Mouse (Mus musculus): ENCODE data around the gene Npm1. TPM values are rescaled to one million over a fixed set of nuclear protein-coding genes. Genes with fewer than 3 reads are reported as not detected.

The Npm1 gene
- polyA plus RNA-seq, 1 experiment from 2014 or later = 392 TPM

DNA sequence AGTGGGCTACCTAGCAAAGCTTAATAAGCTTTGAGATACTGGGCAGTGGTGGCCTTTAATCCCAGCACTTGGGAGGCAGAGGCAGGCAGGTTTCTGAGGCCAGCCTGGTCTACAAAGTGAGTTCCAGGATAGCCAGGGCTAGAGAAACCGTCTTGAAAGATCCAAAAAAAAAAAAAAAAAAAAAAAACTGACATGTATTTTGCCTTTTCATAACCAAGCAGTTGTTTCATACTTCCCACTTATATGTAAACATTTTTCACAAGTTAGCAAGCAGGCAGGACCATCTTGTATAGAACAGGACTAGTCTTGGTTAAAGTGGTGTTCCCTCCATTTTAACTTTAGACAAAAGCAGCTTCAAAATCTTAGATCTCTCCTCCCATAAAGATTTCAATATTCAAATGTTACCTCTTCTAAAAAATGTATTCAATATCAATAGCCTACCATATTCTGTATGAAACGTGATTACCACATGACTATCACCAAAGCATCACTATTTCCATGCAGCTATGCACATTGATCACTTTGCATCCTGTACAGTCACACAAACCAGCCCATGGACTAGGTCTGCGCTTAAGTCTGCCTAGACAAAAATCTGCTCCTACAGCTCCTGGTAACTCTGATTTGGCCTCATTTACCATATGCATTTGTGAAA lies 11.8 kb downstream of the Npm1 start:
- Histone ChIP-seq H3K9ac (no peak overlapping the region), H3K4me1 (replicated peaks) (peaks cover 21% of the 10 kb centered on the region), H3K4me3 (no peak overlapping the region), H3K4me2 (no peak overlapping the region), H3K36me3 (peaks cover 57% of the 10 kb centered on the region), H3K27ac (no peak overlapping the region), H3K9me3 (replicated peaks) (no peaks in the 10 kb centered on the region), H3K27me3 (peaks cover 7% of the 10 kb centered on the region)
- no peak for ATAC-seq (replicated peaks; ENCODE audit: insufficient number of reproducible peaks, insufficient read depth, low FRiP score, low read depth)
- 75% methylated on average over 3 of the region's 3 CpGs for WGBS

DNA sequence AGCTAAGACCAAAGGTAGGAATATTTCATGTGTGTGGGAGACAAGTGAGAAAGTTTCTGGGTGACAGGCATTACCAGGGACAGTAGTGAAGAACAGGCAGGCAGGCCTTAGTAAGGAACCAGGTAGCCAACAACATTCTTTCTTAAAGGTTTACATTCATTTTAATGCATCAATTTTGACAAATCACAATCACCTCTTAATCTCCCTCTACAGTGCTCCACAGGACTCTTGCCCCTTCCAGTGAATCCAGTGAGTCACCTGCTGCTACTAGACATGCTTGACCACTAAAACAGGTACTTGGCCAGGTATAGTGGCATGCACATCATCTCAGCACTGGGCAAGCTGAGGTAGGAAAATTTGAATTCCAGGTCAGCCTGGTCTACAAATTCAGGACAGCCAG lies 12.6 kb downstream of the Npm1 start:
- ATAC-seq (replicated peaks; ENCODE audit: insufficient number of reproducible peaks, insufficient read depth, low FRiP score, low read depth) = no peak
- Histone ChIP-seq H3K9me3 (replicated peaks) (no peaks in the 10 kb centered on the region), H3K4me3 (no peak overlapping the region), H3K4me2 (no peak overlapping the region), H3K4me1 (replicated peaks) (peaks cover 27% of the 10 kb centered on the region), H3K36me3 (peaks cover 53% of the 10 kb centered on the region), H3K27me3 (peaks cover 7% of the 10 kb centered on the region), H3K27ac (no peak overlapping the region), H3K9ac (no peak overlapping the region)

DNA sequence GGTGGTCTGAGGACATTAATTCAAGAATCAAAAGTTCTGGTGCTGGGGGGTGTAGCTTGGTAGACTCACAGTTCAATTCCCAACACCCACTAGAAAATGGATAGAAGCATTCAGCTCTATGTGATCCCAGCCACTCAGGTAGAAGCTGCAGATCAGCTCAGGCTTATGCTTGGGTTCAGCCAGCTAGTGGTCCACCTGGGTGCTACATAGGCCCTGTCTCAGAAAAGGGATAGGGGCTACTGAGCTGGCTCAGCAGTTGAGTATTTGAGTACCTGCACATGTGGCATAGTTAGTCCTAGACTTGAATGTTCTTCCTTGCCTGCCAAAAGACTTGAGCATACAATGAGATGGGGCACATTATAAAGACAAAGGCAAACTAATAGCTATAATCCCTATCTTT lies 13.6 kb downstream of the Npm1 start:
- no peak overlapping the region for H3K4me3 ChIP-seq
- no peak overlapping the region for H3K9ac ChIP-seq
- no peak overlapping the region for H3K27ac ChIP-seq
- peaks cover 46% of the 10 kb centered on the region for H3K36me3 ChIP-seq
- H3K9me3 ChIP-seq (replicated peaks) = no peaks in the 10 kb centered on the region
- peaks cover 14% of the 10 kb centered on the region for H3K27me3 ChIP-seq
- ATAC-seq (replicated peaks; ENCODE audit: insufficient number of reproducible peaks, insufficient read depth, low FRiP score, low read depth) = no peak
- peaks cover 36% of the 10 kb centered on the region for H3K4me1 ChIP-seq (replicated peaks)
- no peak overlapping the region for H3K4me2 ChIP-seq

DNA sequence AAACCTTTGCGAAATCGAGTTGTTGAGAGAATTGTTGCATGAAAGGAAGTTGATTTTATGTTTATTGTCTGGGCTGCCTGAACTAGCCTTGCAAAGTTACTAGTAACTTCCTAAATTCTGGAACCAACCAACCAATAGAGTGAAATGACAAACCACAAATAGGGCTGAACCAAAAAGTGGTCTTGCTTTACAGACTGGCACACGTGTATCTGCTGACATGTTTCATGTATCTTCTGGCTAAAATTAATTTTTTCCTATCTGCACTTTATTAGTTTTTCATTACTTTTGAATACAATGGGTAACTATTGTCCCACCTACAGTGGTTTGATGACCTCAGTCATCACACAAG lies 13.9 kb downstream of the Npm1 start:
- Histone ChIP-seq H3K36me3 (peaks cover 42% of the 10 kb centered on the region), H3K4me1 (replicated peaks) (peaks cover 40% of the 10 kb centered on the region), H3K4me3 (no peak overlapping the region), H3K27ac (no peak overlapping the region), H3K9me3 (replicated peaks) (no peaks in the 10 kb centered on the region), H3K9ac (no peak overlapping the region), H3K27me3 (peaks cover 18% of the 10 kb centered on the region), H3K4me2 (no peak overlapping the region)
- WGBS = 32% methylated on average over 3 of the region's 3 CpGs
- ATAC-seq (replicated peaks; ENCODE audit: insufficient number of reproducible peaks, insufficient read depth, low FRiP score, low read depth) = no peak

DNA sequence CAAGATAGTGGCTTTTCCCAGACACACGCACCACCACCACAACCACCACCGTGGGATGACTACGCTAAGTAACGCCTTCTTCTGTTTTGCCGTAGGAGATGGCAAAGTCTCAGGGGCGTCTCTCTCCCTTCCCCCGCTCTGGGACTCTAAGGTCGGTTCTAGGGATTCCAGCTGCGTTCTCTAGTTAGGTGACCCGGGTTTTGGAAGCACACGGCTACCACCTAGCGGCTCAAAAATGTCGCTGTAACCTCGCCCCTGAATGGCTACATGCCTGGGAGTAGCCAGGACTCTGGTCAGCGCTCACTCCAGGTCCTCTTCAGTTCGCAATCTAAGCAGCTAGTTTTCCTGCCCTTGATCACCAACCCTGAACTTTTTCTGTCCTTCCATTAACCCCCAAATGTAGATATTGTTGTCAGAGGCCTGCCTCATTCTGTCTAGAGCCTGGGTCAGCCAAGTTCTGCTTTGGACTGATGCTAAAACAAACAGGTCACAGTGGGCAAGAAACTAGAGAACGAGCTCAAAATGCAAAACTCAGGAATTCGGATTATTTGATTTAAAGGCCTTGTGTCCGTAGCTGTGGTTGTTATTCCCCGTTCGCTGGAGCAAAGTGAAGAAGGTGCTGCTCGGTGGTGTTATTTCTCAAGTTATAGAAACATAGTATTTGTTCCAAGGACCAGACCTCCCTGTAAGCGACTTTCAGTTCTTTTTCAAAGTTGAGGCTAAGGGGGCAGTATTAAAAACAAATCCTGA lies 14.5 kb downstream of the Npm1 start:
- H3K27me3 ChIP-seq = peaks cover 19% of the 10 kb centered on the region
- 5% methylated on average over 23 of the region's 23 CpGs for WGBS

DNA sequence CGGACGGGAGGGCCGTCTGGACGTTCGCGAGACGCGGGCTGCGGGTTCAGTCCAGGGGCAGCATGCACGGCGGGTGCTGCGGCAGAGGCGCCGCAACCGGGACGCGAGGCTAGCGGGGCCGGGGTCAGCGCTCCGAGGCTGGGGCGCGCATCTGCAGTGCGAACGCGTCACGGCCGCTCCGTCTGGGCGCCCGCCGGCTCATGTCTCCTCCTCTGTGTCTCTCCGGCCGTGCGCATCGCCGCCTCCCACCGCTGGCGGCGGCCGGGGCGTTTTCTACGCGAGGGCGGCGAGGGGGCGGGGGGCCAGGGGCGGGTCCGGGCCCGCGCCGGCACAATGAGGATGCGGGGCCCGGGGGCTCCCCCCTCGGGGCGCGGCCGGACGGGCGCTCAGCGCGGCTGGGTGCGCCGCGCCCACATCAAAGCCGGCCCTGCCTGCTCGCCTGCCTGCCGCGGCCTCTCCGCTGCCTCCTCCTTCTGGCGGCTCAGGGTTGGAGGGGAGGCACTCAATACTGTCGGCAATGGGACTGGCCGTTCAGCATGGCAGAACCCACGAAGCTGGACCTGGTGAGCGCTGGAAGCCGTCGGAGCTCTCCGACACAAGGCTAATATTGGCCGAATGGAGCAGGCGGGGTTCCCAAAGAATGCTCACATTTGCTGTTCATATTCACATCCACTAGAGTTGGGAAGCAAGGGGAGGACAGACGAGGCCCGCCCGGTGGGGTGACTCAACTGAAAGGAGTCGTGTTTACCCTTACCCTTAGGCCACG lies 15.3 kb downstream of the Npm1 start:
- ATAC-seq (replicated peaks; ENCODE audit: insufficient number of reproducible peaks, insufficient read depth, low FRiP score, low read depth) = peak; percentile 35
- under 1% methylated on average over 51 of the region's 85 CpGs for WGBS
- H3K4me1 ChIP-seq (replicated peaks) = peaks cover 53% of the 10 kb centered on the region
- H3K9me3 ChIP-seq (replicated peaks) = no peaks in the 10 kb centered on the region
- peak overlapping the region; percentile 97 for H3K27ac ChIP-seq
- H3K9ac ChIP-seq = peak overlapping the region; percentile 72
- peak overlapping the region; percentile 76 for H3K4me3 ChIP-seq
- peaks cover 30% of the 10 kb centered on the region for H3K36me3 ChIP-seq
- H3K27me3 ChIP-seq = peaks cover 19% of the 10 kb centered on the region
- H3K4me2 ChIP-seq = peak overlapping the region; percentile 98

More for the DNA sequence above, 14.5 kb downstream of the Npm1 start:
- peak; percentile 48 for ATAC-seq (replicated peaks; ENCODE audit: insufficient number of reproducible peaks, insufficient read depth, low FRiP score, low read depth)
- no peaks in the 10 kb centered on the region for H3K9me3 ChIP-seq (replicated peaks)
- H3K36me3 ChIP-seq = peaks cover 37% of the 10 kb centered on the region
- peaks cover 45% of the 10 kb centered on the region for H3K4me1 ChIP-seq (replicated peaks)
- H3K4me3 ChIP-seq = peak overlapping the region; percentile 76
- peak overlapping the region; percentile 72 for H3K9ac ChIP-seq
- peak overlapping the region; percentile 98 for H3K4me2 ChIP-seq
- peak overlapping the region; percentile 97 for H3K27ac ChIP-seq

DNA sequence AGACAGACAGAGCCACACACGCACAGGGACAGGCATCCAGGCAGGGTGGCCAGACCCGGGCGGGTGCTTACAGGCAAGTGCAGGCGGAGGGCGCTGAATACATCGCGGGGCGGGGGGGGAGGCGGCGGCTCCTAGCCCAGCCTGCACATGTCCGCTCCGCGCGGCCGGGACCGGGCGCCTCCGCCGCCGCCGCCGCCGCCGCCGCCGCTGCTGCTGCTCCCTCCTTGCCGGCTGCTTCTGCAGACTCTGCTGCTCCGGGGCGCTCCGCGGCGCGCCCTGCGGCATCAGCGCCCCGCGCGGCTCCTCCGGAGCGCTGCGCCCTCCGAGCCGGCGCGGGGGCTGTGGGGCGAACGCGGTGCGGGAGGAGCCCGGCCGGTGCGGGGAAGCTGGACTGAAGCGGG lies 15.8 kb downstream of the Npm1 start, which contains the start of gene Fgf18:
TSS of gene Fgf18 (minus strand) at position 230 of the 401 bp plus-strand sequence.
- Histone ChIP-seq H3K27ac (peak within 1 kb of the TSS; percentile 97), H3K9ac (peak within 1 kb of the TSS; percentile 72), H3K9me3 (replicated peaks) (no peaks in the 10 kb centered on the region), H3K36me3 (peaks cover 26% of the 10 kb centered on the region), H3K4me3 (peak within 1 kb of the TSS; percentile 76), H3K27me3 (peaks cover 19% of the 10 kb centered on the region), H3K4me1 (replicated peaks) (peaks cover 57% of the 10 kb centered on the region), H3K4me2 (peak within 1 kb of the TSS; percentile 98)
- ATAC-seq (replicated peaks; ENCODE audit: insufficient number of reproducible peaks, insufficient read depth, low FRiP score, low read depth) = no peak; the same call in 1 of the 2 replicates
- WGBS = 0% methylated on average over 42 of the region's 53 CpGs

DNA sequence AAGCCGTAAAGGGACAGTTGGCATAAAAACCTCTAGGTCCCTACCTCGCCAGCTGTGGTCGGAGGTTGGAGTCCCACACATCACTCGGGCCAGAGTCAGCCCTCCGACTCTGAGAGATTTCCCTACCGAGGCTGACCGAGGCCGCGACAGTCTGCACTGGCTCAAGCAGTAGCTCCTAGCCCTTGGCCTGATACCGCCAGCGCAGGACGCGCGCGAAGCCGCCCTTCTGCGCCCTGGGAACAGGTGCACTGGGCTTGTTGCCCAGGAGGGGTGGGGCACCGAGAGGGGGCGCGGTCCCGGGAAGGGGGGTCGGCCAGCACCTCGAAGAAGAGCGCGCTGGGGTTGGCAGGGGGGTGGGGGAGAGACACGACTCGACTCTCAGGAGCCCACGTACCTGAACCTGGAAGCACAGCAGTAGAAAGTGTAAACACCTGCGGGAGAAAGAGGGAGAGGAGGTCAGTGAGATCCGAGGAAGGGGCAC lies 16.3 kb downstream of the Npm1 start:
- peak overlapping the region; percentile 72 for H3K9ac ChIP-seq
- H3K4me3 ChIP-seq = peak overlapping the region; percentile 76
- peaks cover 19% of the 10 kb centered on the region for H3K27me3 ChIP-seq
- peaks cover 62% of the 10 kb centered on the region for H3K4me1 ChIP-seq (replicated peaks)
- H3K9me3 ChIP-seq (replicated peaks) = no peaks in the 10 kb centered on the region
- peak; percentile 23 for ATAC-seq (replicated peaks; ENCODE audit: insufficient number of reproducible peaks, insufficient read depth, low FRiP score, low read depth)
- peak overlapping the region; percentile 97 for H3K27ac ChIP-seq
- 1% methylated on average over 30 of the region's 30 CpGs for WGBS
- H3K36me3 ChIP-seq = peaks cover 21% of the 10 kb centered on the region
- peak overlapping the region; percentile 98 for H3K4me2 ChIP-seq

DNA sequence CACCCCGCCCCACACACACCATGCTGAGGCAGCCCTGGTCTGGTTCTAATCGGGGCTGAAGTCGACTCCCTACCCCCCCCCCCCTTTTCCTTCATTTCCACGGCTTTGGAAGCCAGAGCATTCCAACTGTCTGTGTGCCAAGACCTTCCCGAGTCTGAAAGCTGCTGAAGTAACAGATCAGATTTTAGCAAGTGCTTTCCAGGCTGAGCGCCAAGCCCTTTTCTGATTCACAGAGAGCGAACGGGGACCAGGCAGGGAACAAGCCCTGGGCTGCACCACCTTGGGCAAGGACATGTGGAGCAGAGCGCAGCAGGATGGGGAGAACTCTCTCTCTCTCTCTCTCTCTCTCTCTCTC lies 16.9 kb downstream of the Npm1 start:
- ATAC-seq (replicated peaks; ENCODE audit: insufficient number of reproducible peaks, insufficient read depth, low FRiP score, low read depth) = peak; percentile 75
- Histone ChIP-seq H3K36me3 (peaks cover 17% of the 10 kb centered on the region), H3K27ac (peak overlapping the region; percentile 97), H3K4me1 (replicated peaks) (peaks cover 62% of the 10 kb centered on the region), H3K9ac (0 out of 2 replicates have a peak overlapping the region, but pooled peaks have one; percentile 72), H3K9me3 (replicated peaks) (no peaks in the 10 kb centered on the region), H3K27me3 (peaks cover 19% of the 10 kb centered on the region), H3K4me3 (peak overlapping the region; percentile 76), H3K4me2 (peak overlapping the region; percentile 98)
- WGBS = 5% methylated on average over 8 of the region's 9 CpGs

DNA sequence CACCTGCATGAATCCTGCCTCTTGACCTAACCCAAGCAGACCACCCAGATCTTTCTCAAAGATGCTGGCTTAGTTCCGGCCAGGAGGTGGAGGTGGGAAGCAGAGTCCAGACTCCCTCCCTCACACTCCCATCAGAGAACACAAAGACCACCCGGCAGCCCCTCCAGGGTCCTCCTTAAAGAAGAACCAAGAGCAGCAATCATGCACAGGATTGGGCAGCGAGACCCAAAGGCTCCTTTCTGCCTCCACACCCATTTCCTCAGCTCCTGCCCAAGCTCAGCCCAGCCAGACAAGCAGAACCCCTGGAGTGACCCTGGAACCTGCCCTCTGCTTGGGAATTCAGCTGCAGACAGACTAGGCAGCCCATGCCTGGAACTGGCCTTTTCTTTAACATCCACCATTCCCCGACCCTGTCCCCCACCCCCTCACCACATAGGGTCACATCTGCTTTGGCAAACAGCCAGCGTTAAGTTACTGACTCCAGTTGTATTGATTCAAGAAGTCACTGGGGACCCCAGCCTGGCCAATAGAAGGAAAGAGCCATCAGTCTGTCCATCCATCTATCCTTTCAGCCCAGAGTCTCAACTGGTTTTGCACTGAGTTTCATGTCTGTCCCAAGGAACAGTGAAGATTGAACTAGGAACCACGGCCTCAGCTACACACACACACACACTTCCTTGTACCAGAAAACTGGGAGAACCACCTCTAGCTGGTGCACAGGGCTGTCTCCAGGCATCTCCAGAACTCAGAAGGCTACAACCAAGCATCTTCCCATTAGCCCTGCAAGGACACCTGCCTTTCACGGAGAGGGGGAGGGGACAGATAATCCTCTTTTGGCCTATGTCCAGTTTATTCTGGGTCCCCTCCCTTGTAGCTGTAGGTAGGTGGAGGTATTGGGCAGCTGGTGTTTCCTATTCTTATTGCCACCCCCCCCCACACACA lies 17.5 kb downstream of the Npm1 start:
- 41% methylated on average over 7 of the region's 7 CpGs for WGBS
- H3K27ac ChIP-seq = peak overlapping the region; percentile 97
- H3K4me2 ChIP-seq = peak overlapping the region; percentile 98
- H3K36me3 ChIP-seq = peaks cover 12% of the 10 kb centered on the region
- peak overlapping the region; percentile 76 for H3K4me3 ChIP-seq
- peaks cover 62% of the 10 kb centered on the region for H3K4me1 ChIP-seq (replicated peaks)
- peak overlapping the region; percentile 31; the same call in 1 of the 2 replicates for H3K9ac ChIP-seq
- ATAC-seq (replicated peaks; ENCODE audit: insufficient number of reproducible peaks, insufficient read depth, low FRiP score, low read depth) = no peak
- no peaks in the 10 kb centered on the region for H3K9me3 ChIP-seq (replicated peaks)
- peaks cover 19% of the 10 kb centered on the region for H3K27me3 ChIP-seq
